Mouse (Mus musculus) adrenal gland, postnatal 10 days (tissue): Measurements from ENCODE around the gene Serpinb9. TPM values are rescaled to one million over a fixed set of nuclear protein-coding genes. Genes with fewer than 3 reads are reported as not detected.

ENCODE experiments used
- DNase-seq: peaks from one replicate; pipeline ENCODE4 v3.0.0; 2021; ENCODE audit warnings: mixed read lengths
- long read RNA-seq, 2 experiments: library from polyadenylated mRNA; stranded (forward); transcript quantifications; one replicate each; pipeline ENCODE4 v2.0.0; 2021
- total RNA-seq, 2 experiments: library from RNA; stranded (reverse); gene quantifications; 2 replicates each; pipeline ENCODE4 v1.2.3; 2021

Gene Serpinb9
- 10 to 100 TPM; 12.9 to 16.3 TPM for total RNA-seq
- long read RNA-seq, experiment 1, transcript Serpinb9-201 (7 exons, 3,397 nt) = major isoform, 16 of 20 reads
- long read RNA-seq, experiment 1, partial matches to known transcripts = 1 of 20 reads
- long read RNA-seq, experiment 1, other reads (novel, unspliced or antisense) = 3 of 20 reads
- long read RNA-seq, experiment 2, transcript Serpinb9-201 (7 exons, 3,397 nt) = major isoform, 16 of 17 reads
- long read RNA-seq, experiment 2, partial matches to known transcripts = 0 of 17 reads
- long read RNA-seq, experiment 2, other reads (novel, unspliced or antisense) = 1 of 17 reads

DNA sequence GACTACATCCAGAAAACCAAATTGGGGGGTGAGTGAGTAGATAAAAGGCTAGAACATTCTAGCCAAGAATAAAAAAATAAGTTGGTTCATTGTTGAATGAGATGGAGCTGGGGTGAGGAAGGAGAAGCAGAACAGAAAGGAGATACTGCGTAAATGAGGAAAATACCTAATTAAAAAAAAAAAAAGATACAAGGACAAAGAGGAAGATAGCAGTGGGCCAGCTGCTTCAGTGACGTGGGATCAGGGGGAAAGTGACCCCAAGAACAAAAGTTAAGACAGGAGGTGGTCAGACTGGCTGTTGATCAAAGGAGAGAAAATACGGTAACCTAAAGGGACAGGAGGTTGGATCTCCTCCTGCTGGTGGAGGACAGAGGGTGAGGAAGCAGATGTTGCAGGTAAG lies at the start of gene Serpinb9:
TSS of gene Serpinb9 (plus strand) at position 301 of the 400 bp plus-strand sequence.
- no peak for DNase-seq

DNA sequence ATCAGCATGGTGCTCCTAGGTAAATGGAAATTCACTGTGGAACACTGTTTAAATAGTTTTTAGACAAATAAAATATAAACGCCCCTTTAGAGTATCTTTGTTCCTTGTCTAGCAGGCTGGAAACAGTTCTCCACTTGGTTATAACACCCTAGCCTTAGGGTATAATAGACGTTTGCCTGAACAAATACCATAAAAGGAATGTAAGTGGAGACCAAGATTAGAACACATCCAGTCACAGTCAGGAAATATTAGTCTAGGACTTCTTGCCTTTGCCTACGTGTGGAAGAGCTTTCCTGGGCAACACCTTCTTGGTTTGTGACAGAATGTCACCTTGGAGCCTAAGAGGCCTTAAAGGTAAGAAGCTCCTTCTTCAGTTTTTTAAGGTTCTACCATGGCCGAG lies 46.5 kb upstream of the Serpinb9 start:
- no peak for DNase-seq

DNA sequence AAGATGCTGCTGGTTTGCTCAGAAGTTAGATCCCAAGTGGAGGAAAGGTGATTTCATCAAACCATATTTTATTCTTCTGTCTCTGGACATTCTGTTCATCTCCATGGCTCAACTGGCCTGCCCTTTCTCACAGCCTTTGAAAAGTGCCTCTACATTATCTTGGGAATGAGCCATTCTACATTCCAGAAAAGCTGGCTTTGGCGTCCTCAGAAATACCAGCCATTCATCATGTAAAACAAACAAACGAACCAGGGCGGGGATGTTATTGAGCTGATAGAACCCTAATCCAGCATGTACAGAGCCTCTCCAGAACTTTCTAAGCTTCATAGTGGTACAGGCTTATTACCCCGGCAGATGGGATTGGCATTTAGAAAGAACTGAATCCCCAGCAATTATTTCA lies 45.1 kb upstream of the Serpinb9 start:
- peak; percentile 6 for DNase-seq

- peak; percentile 53 for DNase-seq
Measured at GRCm38 (mm10) chr13:32958521-32958920, 44.5 kb upstream of the Serpinb9 start.

DNA sequence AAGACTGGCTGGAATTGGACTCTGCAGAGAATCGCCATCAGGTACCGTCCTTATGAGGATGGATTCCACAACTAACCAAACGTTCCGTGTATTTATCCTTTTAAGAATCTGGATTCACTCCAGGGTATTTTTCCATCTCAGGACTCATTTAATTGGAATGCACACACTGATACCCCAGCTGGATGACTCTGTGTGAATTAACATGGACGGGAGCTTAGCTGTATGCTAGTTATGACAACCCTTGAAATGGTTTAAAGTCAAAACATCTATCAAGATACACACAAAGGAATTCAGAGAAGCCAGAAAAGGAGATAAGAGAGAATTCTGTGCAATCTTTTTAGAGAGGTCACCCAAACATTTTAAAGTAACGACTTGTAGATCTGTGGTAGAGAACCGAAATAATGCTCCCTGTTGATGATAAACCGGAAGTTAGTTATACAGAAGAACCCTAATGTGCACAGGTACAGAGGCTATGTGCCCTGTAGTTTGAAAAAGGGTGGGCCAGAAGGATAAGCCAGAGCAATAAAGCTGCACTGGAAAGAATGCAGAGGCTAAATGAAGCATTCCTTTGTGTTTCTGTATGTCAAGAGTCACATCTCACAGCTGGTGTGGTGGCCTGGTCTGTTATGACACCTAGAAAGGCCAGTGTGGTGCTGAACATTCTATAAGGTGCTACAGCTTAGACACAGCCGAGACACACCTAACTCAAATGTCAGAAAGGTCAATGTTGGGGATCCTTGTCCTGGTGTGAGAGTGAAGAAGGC lies 38.9 kb upstream of the Serpinb9 start:
- no peak for DNase-seq

- DNase-seq = peak; percentile 59
Measured at GRCm38 (mm10) chr13:32964989-32965811, 37.9 kb upstream of the Serpinb9 start, which contains the start of gene Serpinb6b. TSS of gene Serpinb6b (plus strand) at chr13:32965209.

- DNase-seq = peak; percentile 10
Measured at GRCm38 (mm10) chr13:32966116-32966515, 36.9 kb upstream of the Serpinb9 start.

GRCm38 (mm10) chr13:32967233-32967632 lies 35.8 kb upstream of the Serpinb9 start:
- no peak for DNase-seq

- no peak for DNase-seq
Measured at GRCm38 (mm10) chr13:32968353-32968984, 34.6 kb upstream of the Serpinb9 start.

GRCm38 (mm10) chr13:32968996-32969640 lies 33.9 kb upstream of the Serpinb9 start:
- no peak for DNase-seq

- DNase-seq = no peak
Measured at GRCm38 (mm10) chr13:32969641-32970040, 33.4 kb upstream of the Serpinb9 start.

- no peak for DNase-seq
Measured at GRCm38 (mm10) chr13:32970776-32971175, 32.3 kb upstream of the Serpinb9 start.

- no peak for DNase-seq
Measured at GRCm38 (mm10) chr13:32974268-32974667, 28.8 kb upstream of the Serpinb9 start.

GRCm38 (mm10) chr13:32974889-32975460 lies 28.1 kb upstream of the Serpinb9 start:
- no peak for DNase-seq

DNA sequence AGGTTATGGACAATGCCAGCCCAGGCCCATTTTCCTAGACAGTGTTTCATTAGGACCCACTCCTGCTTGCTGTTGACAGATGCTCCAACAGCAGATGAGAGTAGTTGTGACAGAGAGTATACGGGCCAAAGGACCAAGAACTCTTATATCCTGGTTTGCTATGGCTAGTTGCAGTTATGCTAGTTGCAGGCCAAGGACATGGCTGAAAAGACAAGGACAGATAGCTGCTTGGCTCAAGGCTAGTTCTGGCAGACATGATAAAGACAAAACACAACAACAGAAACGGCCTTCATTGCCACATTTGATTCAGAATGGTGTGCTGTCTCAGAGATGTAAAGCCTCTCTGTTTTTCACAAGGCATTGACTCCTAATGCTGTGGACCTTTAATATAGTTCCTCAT lies 27.3 kb upstream of the Serpinb9 start:
- DNase-seq = peak; percentile 41

- no peak for DNase-seq
Measured at GRCm38 (mm10) chr13:32982556-32983042, 20.5 kb upstream of the Serpinb9 start.

GRCm38 (mm10) chr13:32986256-32986655 lies 16.8 kb upstream of the Serpinb9 start:
- no peak for DNase-seq

DNA sequence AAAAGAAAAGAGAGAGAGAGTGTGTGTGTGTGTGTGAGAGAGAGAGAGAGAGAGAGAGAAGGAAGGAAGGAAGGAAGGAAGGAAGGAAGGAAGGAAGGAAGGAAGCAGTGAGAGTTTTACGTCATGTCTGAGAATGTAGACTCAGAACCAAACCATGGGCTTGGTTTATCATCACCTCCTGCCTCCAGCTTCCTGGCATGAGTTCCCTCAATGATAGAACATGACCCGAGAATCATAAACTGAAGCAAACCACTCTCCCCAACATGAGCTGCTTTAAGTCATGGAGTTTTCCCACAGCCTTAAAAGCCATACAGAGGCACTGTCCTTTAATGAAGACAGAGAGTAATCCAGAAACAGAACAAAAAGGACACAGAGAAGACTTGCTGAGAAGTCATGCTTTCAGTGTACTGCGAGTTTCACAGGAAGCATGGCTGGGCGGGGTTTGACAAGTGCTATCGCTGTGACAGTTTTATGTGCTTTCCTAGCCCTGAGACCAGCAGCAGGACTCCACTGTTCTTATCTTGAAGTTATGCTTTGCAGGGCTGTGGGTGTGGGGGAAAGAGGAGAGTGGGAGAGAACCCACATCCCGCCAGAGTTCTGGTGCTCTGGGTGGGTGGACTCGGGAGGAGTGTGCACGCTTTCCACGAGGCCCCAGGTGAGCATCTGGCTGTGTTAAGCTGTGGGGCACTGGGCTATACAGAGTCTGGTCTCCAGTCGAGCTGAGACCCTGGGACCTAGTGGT lies 9.7 kb upstream of the Serpinb9 start:
- peak; percentile 30 for DNase-seq

GRCm38 (mm10) chr13:32993894-32994242 lies 9.2 kb upstream of the Serpinb9 start:
- DNase-seq = no peak

DNA sequence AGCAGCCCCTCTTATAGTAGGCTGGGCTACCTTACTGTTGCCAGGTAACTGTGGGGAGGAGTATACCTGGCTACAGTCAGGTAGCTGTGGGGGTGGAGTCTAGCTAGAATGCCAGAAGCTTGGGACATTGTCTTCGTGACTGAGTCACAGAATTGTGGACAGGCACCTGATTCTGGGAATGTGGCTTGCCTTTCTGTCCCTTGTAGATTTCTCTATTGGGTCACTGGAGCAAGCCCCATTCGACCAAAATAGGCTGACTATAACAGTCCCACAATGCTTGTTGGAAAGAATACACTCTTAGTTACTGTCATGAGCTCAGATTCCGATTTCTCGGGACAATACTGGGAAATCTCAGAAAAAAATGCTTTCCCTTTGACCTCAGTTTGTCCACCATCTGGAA lies 8.0 kb upstream of the Serpinb9 start:
- no peak for DNase-seq
